ENCODE assay signal across 9 mouse cellular contexts in genomic region chr12:29368820-29369175, GRCm38 (mm10).
DNase-seq lines count a peak whose midpoint lies in the region; ATAC-seq and TF ChIP-seq lines count a peak whose summit lies in the region.
"Had no signal": no experiment of that assay in that cellular context is flagged by ENCODE, and none has a peak within 500 bp of the region (broad histone marks: within the 10 kb centered on the region; RNA-seq: fewer than 3 reads in every experiment).

No protein-coding gene starts in this region.

- no peak for TF ChIP-seq POLR2A in heart, adult 2 months (IDR thresholded peaks at IDR 0.05; ENCODE audit: insufficient read depth, low read depth, low read length)

- no peak overlapping the region for H3K4me3 ChIP-seq in heart, embryonic 16.5 days (ENCODE audit: low read length)
- no peak overlapping the region; the same call in 1 of the 2 replicates for H3K4me3 ChIP-seq in heart, adult 2 months
- peak overlapping the region; percentile 14 for H3K4me3 ChIP-seq in embryonic facial prominence, embryonic 13.5 days
- H3K4me3 ChIP-seq in heart, postnatal 0 days (ENCODE audit: low read depth, low read length) = 0 out of 2 replicates have a peak overlapping the region, but pooled peaks have one; percentile 17
- peak overlapping the region; percentile 19 for H3K4me3 ChIP-seq in midbrain, embryonic 13.5 days (replicated peaks)

- no peaks in the 10 kb centered on the region for H3K36me3 ChIP-seq in heart, embryonic 16.5 days (ENCODE audit: control insufficient read depth, insufficient read depth)
- no peaks in the 10 kb centered on the region for H3K36me3 ChIP-seq in heart, adult 2 months (ENCODE audit: control insufficient read depth, insufficient read depth, low read length)
- H3K36me3 ChIP-seq in embryonic facial prominence, embryonic 13.5 days = no peaks in the 10 kb centered on the region
- H3K36me3 ChIP-seq in heart, postnatal 0 days (replicated peaks; ENCODE audit: control insufficient read depth, insufficient read depth, low read length) = no peaks in the 10 kb centered on the region
- no peaks in the 10 kb centered on the region for H3K36me3 ChIP-seq in midbrain, embryonic 13.5 days

- no peak for TF ChIP-seq EP300 in heart, adult 2 months (IDR thresholded peaks at IDR 0.05; ENCODE audit: insufficient read depth, low read depth, low read length)
- TF ChIP-seq EP300 in heart, postnatal 0 days (IDR thresholded peaks at IDR 0.05; ENCODE audit: low read depth) = no peak

- H3K4me1 ChIP-seq in heart, embryonic 16.5 days (ENCODE audit: control insufficient read depth, insufficient read depth, low read length) = peaks cover 7% of the 10 kb centered on the region; the same call in 1 of the 2 replicates
- H3K4me1 ChIP-seq in heart, adult 2 months (ENCODE audit: control insufficient read depth, insufficient read depth, low read length) = no peaks in the 10 kb centered on the region; the same call in 1 of the 2 replicates
- peaks cover 12% of the 10 kb centered on the region for H3K4me1 ChIP-seq in embryonic facial prominence, embryonic 13.5 days
- H3K4me1 ChIP-seq in heart, postnatal 0 days (ENCODE audit: control insufficient read depth, insufficient read depth) = peaks cover 23% of the 10 kb centered on the region
- H3K4me1 ChIP-seq in midbrain, embryonic 13.5 days (replicated peaks) = peaks cover 40% of the 10 kb centered on the region

- no peaks in the 10 kb centered on the region for H3K79me2 ChIP-seq in heart, adult 2 months (replicated peaks; ENCODE audit: control insufficient read depth, insufficient read depth, low read length)

- no peak overlapping the region for H3K27ac ChIP-seq in heart, embryonic 16.5 days (ENCODE audit: low read length)
- no peak overlapping the region for H3K27ac ChIP-seq in heart, adult 2 months
- no peak overlapping the region for H3K27ac ChIP-seq in embryonic facial prominence, embryonic 13.5 days
- H3K27ac ChIP-seq in heart, postnatal 0 days (ENCODE audit: low read depth) = no peak overlapping the region
- H3K27ac ChIP-seq in midbrain, embryonic 13.5 days = peak overlapping the region; percentile 95
- H3K27ac ChIP-seq: liver, embryonic 14.5 days had no signal

- no peaks in the 10 kb centered on the region for H3K27me3 ChIP-seq in heart, embryonic 16.5 days (ENCODE audit: control insufficient read depth, insufficient read depth, low read length)
- H3K27me3 ChIP-seq in heart, adult 2 months (ENCODE audit: control insufficient read depth, insufficient read depth, low read length) = no peaks in the 10 kb centered on the region
- no peaks in the 10 kb centered on the region for H3K27me3 ChIP-seq in embryonic facial prominence, embryonic 13.5 days
- H3K27me3 ChIP-seq in heart, postnatal 0 days (ENCODE audit: control insufficient read depth, insufficient read depth, low read length) = no peaks in the 10 kb centered on the region
- no peaks in the 10 kb centered on the region for H3K27me3 ChIP-seq in midbrain, embryonic 13.5 days

- 36% methylated on average over 5 of the region's 5 CpGs for WGBS in heart, embryonic 16.5 days
- 44% methylated on average over 5 of the region's 5 CpGs for WGBS in heart, adult 2 months
- WGBS in embryonic facial prominence, embryonic 13.5 days = 30% methylated on average over 5 of the region's 5 CpGs
- 24% methylated on average over 5 of the region's 5 CpGs for WGBS in heart, postnatal 0 days
- WGBS in midbrain, embryonic 13.5 days = 9% methylated on average over 5 of the region's 5 CpGs

- ATAC-seq in heart, embryonic 16.5 days (replicated peaks; ENCODE audit: extremely low read depth, insufficient read depth, low FRiP score) = no peak
- ATAC-seq in embryonic facial prominence, embryonic 13.5 days (ENCODE audit: insufficient number of reproducible peaks, insufficient read depth, low FRiP score, low TSS enrichment, low read depth) = no peak
- no peak for ATAC-seq in heart, postnatal 0 days (ENCODE audit: insufficient read depth, low read depth)
- ATAC-seq in midbrain, embryonic 13.5 days = no peak; the same call in 1 of the 2 replicates
- no peak for ATAC-seq in monocyte, adult 5-6 weeks (replicated peaks; ENCODE audit: insufficient number of reproducible peaks, low FRiP score, low TSS enrichment, poor library complexity, severe bottlenecking)

- intact Hi-C loops in heart, adult 2 months (cut with DNase I) = no loop called here

- H3K9ac ChIP-seq in heart, embryonic 16.5 days (ENCODE audit: low read length) = no peak overlapping the region
- no peak overlapping the region for H3K9ac ChIP-seq in heart, adult 2 months (ENCODE audit: low read depth, low read length)
- H3K9ac ChIP-seq in embryonic facial prominence, embryonic 13.5 days = 0 out of 2 replicates have a peak overlapping the region, but pooled peaks have one; percentile 11
- no peak overlapping the region for H3K9ac ChIP-seq in heart, postnatal 0 days (replicated peaks; ENCODE audit: low read depth, low read length)
- H3K9ac ChIP-seq in midbrain, embryonic 13.5 days (replicated peaks) = peak overlapping the region; percentile 47
- H3K9ac ChIP-seq: liver, embryonic 14.5 days had no signal

- TF ChIP-seq CTCF in heart, adult 2 months (IDR thresholded peaks at IDR 0.05) = no peak
- no peak for TF ChIP-seq CTCF in heart, postnatal 0 days (IDR thresholded peaks at IDR 0.05; ENCODE audit: low read depth)

- H3K4me2 ChIP-seq in heart, embryonic 16.5 days (ENCODE audit: low read depth, low read length) = peak overlapping the region; percentile 57
- peak overlapping the region; percentile 51 for H3K4me2 ChIP-seq in embryonic facial prominence, embryonic 13.5 days
- H3K4me2 ChIP-seq in heart, postnatal 0 days (ENCODE audit: low read depth, low read length) = peak overlapping the region; percentile 51
- H3K4me2 ChIP-seq in midbrain, embryonic 13.5 days (replicated peaks) = peak overlapping the region; percentile 51

- H3K9me3 ChIP-seq in heart, embryonic 16.5 days (replicated peaks; ENCODE audit: control insufficient read depth, low read length) = no peaks in the 10 kb centered on the region
- no peaks in the 10 kb centered on the region for H3K9me3 ChIP-seq in embryonic facial prominence, embryonic 13.5 days
- no peaks in the 10 kb centered on the region for H3K9me3 ChIP-seq in heart, postnatal 0 days (replicated peaks; ENCODE audit: control insufficient read depth, low read length)
- H3K9me3 ChIP-seq in midbrain, embryonic 13.5 days = no peaks in the 10 kb centered on the region

- DNase-seq in heart, adult 2 months = no peak
- DNase-seq in heart, postnatal 0 days (ENCODE audit: low spot score) = no peak
- DNase-seq in urinary bladder, postnatal 25 days (ENCODE audit: low spot score) = no peak
- DNase-seq in gastrocnemius, postnatal 10 days = no peak

Comparison
In these comparisons a context has a peak if more than half of its experiments do, and no peak if none do; other contexts are left out.
1. H3K4me3 ChIP-seq: peak in embryonic facial prominence, embryonic 13.5 days (single experiment), heart, postnatal 0 days (single experiment) and midbrain, embryonic 13.5 days (single experiment); none in heart, embryonic 16.5 days (single experiment) and heart, adult 2 months (single experiment).
2. H3K9ac ChIP-seq: peak in embryonic facial prominence, embryonic 13.5 days (single experiment) and midbrain, embryonic 13.5 days (single experiment); none in heart, embryonic 16.5 days (single experiment), heart, adult 2 months (single experiment) and heart, postnatal 0 days (single experiment).
3. Peak in every context shown above with its lines, with median percentiles within 50 percentile points of each other: H3K4me2 ChIP-seq.